Mouse (Mus musculus) neural tube, embryonic 10.5 days (tissue): Measurements from ENCODE around the gene Bnip2.
A peak's percentile ranks its signal among the peaks of the same experiment; 100 is the strongest.

Experiments
- DNase-seq: peaks from one replicate; pipeline ENCODE4 v3.0.0-alpha.2; 2017; ENCODE audit warnings: low spot score; ENCODE audit errors: extremely low spot score

The Bnip2 gene

DNA sequence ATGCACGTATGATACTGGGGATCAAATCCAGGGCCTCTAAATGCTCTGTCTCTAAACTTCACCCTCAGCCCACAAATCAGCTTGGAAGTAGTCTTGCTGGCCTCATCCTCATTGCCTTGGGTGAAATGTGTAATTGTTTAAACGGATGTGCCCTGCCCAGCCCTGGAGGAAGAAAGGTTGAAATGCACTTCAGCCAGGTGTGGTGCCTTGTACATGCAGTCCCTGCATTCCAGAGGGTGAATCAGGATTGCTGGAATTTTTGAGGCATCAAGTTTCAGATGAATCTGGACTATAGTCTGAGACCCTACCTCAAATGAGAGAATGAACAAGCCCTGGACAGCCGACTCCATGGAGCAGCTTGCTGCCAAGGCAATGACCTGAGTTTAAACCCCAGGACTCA, 58.6 kb downstream of the Bnip2 start:
- no peak for DNase-seq

GRCm38 (mm10) chr9:70048280-70048679, 59.0 kb downstream of the Bnip2 start:
- DNase-seq, result no peak

DNA sequence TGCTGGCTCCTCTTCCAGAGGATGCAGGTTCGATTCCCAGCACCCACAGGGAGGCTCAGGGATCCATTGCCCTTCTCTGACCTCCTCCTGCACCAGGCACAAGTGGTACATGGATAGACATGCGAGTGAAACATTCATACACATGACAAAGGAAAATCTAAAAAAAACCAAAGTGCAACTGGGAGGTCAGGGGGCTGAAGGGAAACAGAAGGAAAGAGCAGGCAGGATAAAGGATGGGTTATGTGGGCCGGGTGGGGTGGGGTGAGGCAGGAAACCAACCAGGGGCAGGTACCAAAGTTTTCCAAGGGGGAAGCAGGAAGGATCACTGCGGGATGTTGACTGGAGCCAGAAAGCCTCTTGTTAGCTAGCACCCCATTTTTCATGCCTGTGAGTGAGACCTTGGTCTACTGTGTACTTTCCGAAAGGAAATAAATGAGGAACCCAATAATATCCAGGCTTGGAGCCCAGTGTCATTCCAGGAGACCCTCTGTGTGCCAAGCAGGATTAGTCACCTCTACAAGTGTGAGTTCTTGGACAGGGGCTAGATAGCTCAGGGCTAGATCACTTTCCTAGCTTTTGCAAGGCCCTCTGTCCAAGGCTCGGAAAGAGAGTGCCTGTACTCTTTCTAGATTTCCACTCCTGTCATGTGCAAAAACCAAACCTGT, 59.6 kb downstream of the Bnip2 start:
- no peak for DNase-seq

- peak; percentile 17 for DNase-seq
Measured at GRCm38 (mm10) chr9:70049416-70049783, 60.1 kb downstream of the Bnip2 start.

- DNase-seq, result no peak
Measured at GRCm38 (mm10) chr9:70049839-70050238, 60.6 kb downstream of the Bnip2 start.

GRCm38 (mm10) chr9:70052730-70053129, 63.5 kb downstream of the Bnip2 start:
- DNase-seq, result no peak

GRCm38 (mm10) chr9:70053411-70053810, 64.1 kb downstream of the Bnip2 start:
- no peak for DNase-seq
